Mouse (Mus musculus) hindbrain, embryonic 10.5 days (tissue): ENCODE measurements at regions not wholly inside any gene's neighbourhood (a gene's known extent, or its start where the extent isn't known, plus 50 kb on each side); places are given as distances from the start of the nearest gene placed in this dataset.
A peak's percentile ranks its signal among the peaks of the same experiment; 100 is the strongest.
"Not testable (repeated sequence)": the region's sequence is repeated elsewhere in the genome, so short reads cannot be mapped to it uniquely, and the experiment has no call there.

Source experiments
- DNase-seq: peaks from one replicate; pipeline ENCODE4 v3.0.0-alpha.2; 2017; ENCODE audit warnings: low spot score
- H3K27ac ChIP-seq: fragments of 300-500 bp; sonication (generic); 2 replicates; pipeline ENCODE4 v1.5.1; 2016; ENCODE audit warnings: mild to moderate bottlenecking, moderate library complexity
- H3K27me3 ChIP-seq: fragments of 300-500 bp; sonication (generic); 2 replicates; pipeline ENCODE4 v1.6.1; 2016; ENCODE audit warnings: mild to moderate bottlenecking; ENCODE audit not compliant: poor library complexity, insufficient read depth, severe bottlenecking
- H3K36me3 ChIP-seq: fragments of 300-500 bp; sonication (generic); 2 replicates; pipeline ENCODE4 v1.6.1; 2016; ENCODE audit warnings: mild to moderate bottlenecking, moderate library complexity
- H3K4me1 ChIP-seq: fragments of 300-500 bp; sonication (generic); replicated peaks from 2 replicates; pipeline ENCODE4 v1.6.1; 2016; ENCODE audit warnings: mild to moderate bottlenecking
- H3K4me3 ChIP-seq: fragments of 300-500 bp; sonication (generic); 2 replicates; pipeline ENCODE4 v1.5.1; 2016; ENCODE audit warnings: mild to moderate bottlenecking, moderate library complexity
- H3K9me3 ChIP-seq: fragments of 300-500 bp; sonication (generic); 2 replicates; pipeline ENCODE4 v1.6.1; 2016; ENCODE audit warnings: mild to moderate bottlenecking, moderate library complexity
- WGBS: fragments of 180-500 bp; shearing (Covaris S2); methylation state at CpG from one replicate; pipeline ENCODE4 v1.1.7; 2016; 5-methylcytosine and 5-hydroxymethylcytosine counted together

DNA sequence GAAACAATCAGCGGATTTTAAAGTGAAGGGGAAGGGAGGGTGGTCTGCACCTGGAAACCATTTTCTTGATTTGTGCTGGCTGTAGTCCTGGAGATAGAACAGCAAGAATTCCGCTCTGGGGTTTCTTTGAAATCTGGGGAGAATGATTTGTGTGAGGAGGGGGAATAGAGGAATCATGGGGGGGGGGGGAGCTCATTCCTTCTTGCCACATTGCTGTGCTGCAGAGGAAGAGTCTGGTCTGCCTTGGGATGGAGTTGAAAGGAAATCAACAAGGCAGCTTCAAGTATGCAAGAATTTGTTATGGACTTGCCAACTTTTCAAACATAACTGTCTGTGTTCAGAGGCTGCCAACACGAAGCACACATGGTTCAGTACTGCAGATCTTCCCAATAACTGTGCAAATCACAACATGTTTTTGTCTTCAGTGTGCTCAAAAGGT is 249.4 kb downstream of the Prr30 start:
- H3K4me3 ChIP-seq, result no peak overlapping the region
- H3K27me3 ChIP-seq, result no peaks in the 10 kb centered on the region
- H3K4me1 ChIP-seq, result no peaks in the 10 kb centered on the region
- no peak overlapping the region for H3K27ac ChIP-seq
- DNase-seq, result no peak
- no peaks in the 10 kb centered on the region for H3K36me3 ChIP-seq
- 65% methylated on average over 3 of the region's 3 CpGs for WGBS
- H3K9me3 ChIP-seq, result peaks cover 4% of the 10 kb centered on the region; the same call in 1 of the 2 replicates

DNA sequence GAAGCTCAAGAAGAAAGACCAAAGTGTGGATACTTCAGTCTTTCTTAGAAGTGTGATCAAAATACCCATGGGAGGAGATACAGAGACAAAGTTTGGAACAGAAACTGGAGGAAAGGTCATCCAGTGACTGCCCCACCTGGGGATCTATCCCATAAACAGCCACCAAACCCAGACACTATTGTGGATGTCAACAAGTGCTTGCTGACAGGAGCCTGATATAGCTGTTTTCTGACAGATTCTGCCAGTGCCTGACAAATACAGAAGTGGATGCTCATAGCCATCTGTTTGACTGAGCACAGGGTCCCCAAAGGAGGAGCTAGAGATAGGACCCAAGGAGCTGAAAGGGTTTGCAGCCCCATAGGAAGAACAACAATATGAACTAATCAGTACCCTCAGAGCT is 252.5 kb downstream of the Prr30 start:
- DNase-seq, H3K36me3 ChIP-seq, H3K4me1 ChIP-seq, H3K27me3 ChIP-seq, H3K4me3 ChIP-seq, H3K9me3 ChIP-seq, H3K27ac ChIP-seq: not testable (repeated sequence)

- H3K36me3 ChIP-seq, result no peaks in the 10 kb centered on the region
- no peak for DNase-seq
- WGBS, result 78% methylated on average over 2 of the region's 2 CpGs
- H3K27me3 ChIP-seq, result no peaks in the 10 kb centered on the region
- H3K27ac ChIP-seq, result no peak overlapping the region
- H3K9me3 ChIP-seq, result no peaks in the 10 kb centered on the region
- H3K4me1 ChIP-seq, result no peaks in the 10 kb centered on the region
- no peak overlapping the region for H3K4me3 ChIP-seq
These were observed 262.7 kb downstream of the Prr30 start for GRCm38 (mm10) chr14:100937358-100937887.

- 95% methylated on average over 7 of the region's 7 CpGs for WGBS
- no peak overlapping the region for H3K27ac ChIP-seq
- no peaks in the 10 kb centered on the region for H3K36me3 ChIP-seq
- H3K4me3 ChIP-seq, result no peak overlapping the region
- no peak for DNase-seq
- H3K9me3 ChIP-seq, result no peaks in the 10 kb centered on the region
- H3K27me3 ChIP-seq, result no peaks in the 10 kb centered on the region
- no peaks in the 10 kb centered on the region for H3K4me1 ChIP-seq
These were observed 265.6 kb downstream of the Prr30 start for GRCm38 (mm10) chr14:100934554-100934953.

DNA sequence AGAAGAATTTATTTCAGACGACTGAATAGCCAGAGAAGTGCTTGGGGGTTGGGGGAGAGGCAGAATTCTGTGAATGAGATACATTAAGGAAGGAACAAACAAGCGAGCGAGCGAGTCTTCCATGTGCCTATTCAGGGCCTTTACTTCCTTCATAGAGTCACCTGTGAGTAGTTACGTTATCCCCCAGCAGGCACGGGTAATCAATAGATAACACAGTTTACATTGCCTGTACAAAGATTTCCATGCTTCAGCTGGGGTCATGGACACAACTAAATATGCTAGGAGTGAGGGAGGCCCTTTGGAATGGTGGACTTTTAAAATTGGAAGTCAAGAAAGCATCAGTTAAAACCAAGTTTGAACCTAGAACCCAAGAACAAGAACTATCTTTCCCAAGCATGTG is 275.2 kb downstream of the Prr30 start:
- Histone ChIP-seq H3K4me3 (no peak overlapping the region), H3K4me1 (no peaks in the 10 kb centered on the region), H3K27me3 (no peaks in the 10 kb centered on the region), H3K9me3 (no peaks in the 10 kb centered on the region), H3K27ac (no peak overlapping the region), H3K36me3 (no peaks in the 10 kb centered on the region)
- no peak for DNase-seq
- 89% methylated on average over 6 of the region's 6 CpGs for WGBS

DNA sequence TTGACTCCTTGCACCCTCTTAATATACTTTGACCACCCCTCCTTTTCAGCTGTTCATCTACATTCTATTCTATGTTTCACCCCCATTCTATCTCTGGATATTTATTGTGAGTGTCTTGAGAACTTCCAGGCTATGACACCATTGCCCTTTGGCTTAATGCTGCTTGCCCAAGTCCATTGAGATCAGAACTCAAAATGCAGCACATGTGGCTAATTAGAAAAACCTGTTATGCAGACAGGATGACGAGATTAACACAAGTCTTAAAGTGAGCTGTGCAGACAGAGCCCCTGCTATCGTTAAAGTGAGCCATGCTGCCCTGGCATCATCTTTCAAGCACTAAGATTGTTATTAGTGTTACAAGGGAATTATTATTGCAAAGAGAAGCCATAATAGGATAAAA is 299.9 kb downstream of the Prr30 start:
- DNase-seq, result no peak
- no peaks in the 10 kb centered on the region for H3K4me1 ChIP-seq
- H3K9me3 ChIP-seq, result no peaks in the 10 kb centered on the region
- no peaks in the 10 kb centered on the region for H3K27me3 ChIP-seq
- no peaks in the 10 kb centered on the region for H3K36me3 ChIP-seq
- no peak overlapping the region for H3K27ac ChIP-seq
- H3K4me3 ChIP-seq, result no peak overlapping the region
- 59% methylated on average over 2 of the region's 2 CpGs for WGBS

DNA sequence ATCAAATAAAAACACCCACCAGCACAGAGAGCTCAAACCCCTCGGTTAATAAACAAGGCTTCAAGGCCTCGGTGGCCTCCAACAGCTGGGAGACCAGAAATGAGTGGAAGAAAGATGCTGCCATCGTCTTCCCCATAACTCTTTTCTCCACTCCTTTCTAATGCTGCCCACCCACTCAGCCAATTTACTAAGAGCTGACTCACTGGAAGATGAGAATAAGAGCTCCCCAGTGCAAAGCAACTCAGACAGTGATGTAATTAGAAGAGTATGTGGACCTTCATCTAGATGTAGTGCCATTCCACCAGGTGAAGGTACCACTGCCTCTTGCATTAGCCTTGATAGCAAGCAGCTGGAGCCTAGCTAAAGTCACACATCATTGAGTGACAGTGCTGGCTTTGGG is 301.1 kb downstream of the Prr30 start:
- H3K27me3 ChIP-seq, result no peaks in the 10 kb centered on the region
- 76% methylated on average over 3 of the region's 3 CpGs for WGBS
- no peaks in the 10 kb centered on the region for H3K4me1 ChIP-seq
- H3K9me3 ChIP-seq, result no peaks in the 10 kb centered on the region
- H3K4me3 ChIP-seq, result no peak overlapping the region
- no peak overlapping the region for H3K27ac ChIP-seq
- no peak for DNase-seq
- no peaks in the 10 kb centered on the region for H3K36me3 ChIP-seq

DNA sequence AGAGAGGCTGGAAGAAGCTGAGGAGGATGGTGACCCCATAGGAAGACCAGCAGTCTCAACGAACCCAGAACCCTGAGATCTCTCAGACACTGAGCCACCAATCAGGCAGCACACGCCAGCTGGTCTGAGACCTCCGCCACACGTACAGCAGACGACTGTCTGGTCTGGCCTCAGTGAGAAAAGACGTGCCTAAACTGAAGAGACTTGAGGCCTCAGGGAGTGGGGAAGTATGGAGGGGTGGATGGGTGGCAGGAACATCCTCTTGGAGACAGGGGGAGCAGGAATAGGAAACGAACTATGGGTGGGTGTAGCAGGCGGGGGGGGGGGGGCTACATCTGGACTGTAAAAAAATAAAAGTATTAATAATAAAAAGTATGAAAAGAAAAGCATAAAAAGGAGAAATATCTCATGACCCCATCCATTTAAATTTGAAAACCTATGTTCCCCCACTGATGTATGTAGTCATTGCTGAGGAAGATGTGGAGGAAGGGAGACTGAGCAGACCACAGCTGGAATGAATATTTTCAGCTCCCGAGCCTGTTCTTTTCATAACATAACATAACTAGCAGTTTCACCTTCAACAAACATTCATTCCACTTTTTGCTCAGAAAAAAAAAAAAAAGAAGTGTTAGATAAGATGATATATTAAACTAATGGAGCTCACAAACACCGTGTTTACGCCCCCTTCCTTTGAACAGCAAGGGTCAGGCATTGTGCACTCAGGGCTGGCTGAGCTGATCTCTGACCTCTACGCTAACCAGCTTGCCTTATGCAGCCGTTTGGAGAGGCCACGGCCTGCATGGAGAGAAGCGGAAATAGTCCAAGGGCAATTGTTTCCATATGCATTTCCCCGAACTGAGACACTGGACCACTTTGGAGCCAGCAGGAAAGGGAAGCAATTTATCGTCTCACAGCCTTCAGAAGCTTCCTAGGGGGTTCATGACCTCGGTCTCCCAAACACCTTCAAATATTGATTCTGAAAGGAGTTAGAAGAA is 310.7 kb downstream of the Prr30 start:
- peaks cover 12% of the 10 kb centered on the region for H3K4me1 ChIP-seq
- DNase-seq, result peak; percentile 72

GRCm38 (mm10) chr14:100883115-100883514 is 317.0 kb downstream of the Prr30 start:
- no peaks in the 10 kb centered on the region for H3K9me3 ChIP-seq
- WGBS, result 82% methylated on average over 1 of the region's 1 CpGs
- H3K4me1 ChIP-seq, result no peaks in the 10 kb centered on the region

More for the DNA sequence above, 310.7 kb downstream of the Prr30 start:
- H3K4me3 ChIP-seq, result no peak overlapping the region
- no peaks in the 10 kb centered on the region for H3K27me3 ChIP-seq
- peak overlapping the region; percentile 67 for H3K27ac ChIP-seq
- WGBS, result 36% methylated on average over 18 of the region's 18 CpGs
- no peaks in the 10 kb centered on the region for H3K36me3 ChIP-seq
- no peaks in the 10 kb centered on the region for H3K9me3 ChIP-seq

DNA sequence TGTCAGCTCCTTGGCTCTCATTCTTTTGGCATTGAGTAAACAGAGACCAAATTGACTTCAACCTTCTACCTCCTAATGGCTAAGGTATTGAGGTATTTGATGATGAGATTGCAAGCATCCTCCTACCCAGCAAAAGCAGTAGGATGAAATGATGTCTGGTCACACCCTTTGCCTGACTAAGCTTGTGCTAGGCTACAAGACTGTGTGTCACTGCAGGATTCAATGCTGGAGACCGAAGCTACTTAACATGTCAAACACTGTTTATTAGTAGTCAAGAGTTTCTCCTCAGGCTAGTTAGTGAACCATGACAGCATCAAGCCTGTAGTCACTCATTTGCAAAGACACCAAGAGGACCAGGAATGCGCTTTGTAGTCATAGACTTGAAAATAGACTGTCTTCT is 320.0 kb downstream of the Prr30 start:
- no peak for DNase-seq
- WGBS, result 49% methylated on average over 2 of the region's 2 CpGs
- Histone ChIP-seq H3K27me3 (no peaks in the 10 kb centered on the region), H3K4me1 (no peaks in the 10 kb centered on the region), H3K27ac (no peak overlapping the region), H3K9me3 (no peaks in the 10 kb centered on the region), H3K4me3 (no peak overlapping the region), H3K36me3 (no peaks in the 10 kb centered on the region)

More at GRCm38 (mm10) chr14:100883115-100883514, 317.0 kb downstream of the Prr30 start:
- no peaks in the 10 kb centered on the region for H3K27me3 ChIP-seq
- H3K27ac ChIP-seq, result no peak overlapping the region
- H3K36me3 ChIP-seq, result no peaks in the 10 kb centered on the region
- no peak overlapping the region for H3K4me3 ChIP-seq
- DNase-seq, result no peak

GRCm38 (mm10) chr14:100867790-100868189 is 332.3 kb downstream of the Prr30 start:
- no peaks in the 10 kb centered on the region for H3K27me3 ChIP-seq
- no peaks in the 10 kb centered on the region for H3K9me3 ChIP-seq
- no peaks in the 10 kb centered on the region for H3K4me1 ChIP-seq
- H3K36me3 ChIP-seq, result no peaks in the 10 kb centered on the region
- WGBS, result 90% methylated on average over 3 of the region's 3 CpGs
- no peak for DNase-seq
- no peak overlapping the region for H3K4me3 ChIP-seq
- no peak overlapping the region for H3K27ac ChIP-seq

DNA sequence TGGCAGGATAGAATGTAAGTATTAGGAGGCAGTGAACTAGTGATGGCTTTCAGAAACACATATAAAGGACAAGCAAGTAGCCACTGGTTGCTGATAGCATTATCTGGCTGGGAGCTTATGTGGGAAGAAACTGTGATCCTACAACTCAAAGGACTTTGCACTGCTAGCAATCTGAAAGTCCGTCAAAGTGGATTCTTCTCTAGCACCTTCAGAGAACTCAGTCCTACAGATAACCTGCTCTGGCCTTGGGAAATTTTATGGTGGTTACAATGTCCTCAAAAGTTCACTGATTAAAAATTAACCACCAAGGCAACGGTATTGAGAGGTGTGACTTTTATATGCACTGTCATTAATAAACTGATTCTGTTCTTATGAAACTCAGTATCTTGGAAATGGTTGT is 335.3 kb downstream of the Prr30 start:
- no peak overlapping the region for H3K27ac ChIP-seq
- no peaks in the 10 kb centered on the region for H3K36me3 ChIP-seq
- H3K9me3 ChIP-seq, result no peaks in the 10 kb centered on the region
- H3K27me3 ChIP-seq, result no peaks in the 10 kb centered on the region
- H3K4me1 ChIP-seq, result no peaks in the 10 kb centered on the region
- H3K4me3 ChIP-seq, result no peak overlapping the region
- 89% methylated on average over 2 of the region's 2 CpGs for WGBS
- DNase-seq, result no peak

DNA sequence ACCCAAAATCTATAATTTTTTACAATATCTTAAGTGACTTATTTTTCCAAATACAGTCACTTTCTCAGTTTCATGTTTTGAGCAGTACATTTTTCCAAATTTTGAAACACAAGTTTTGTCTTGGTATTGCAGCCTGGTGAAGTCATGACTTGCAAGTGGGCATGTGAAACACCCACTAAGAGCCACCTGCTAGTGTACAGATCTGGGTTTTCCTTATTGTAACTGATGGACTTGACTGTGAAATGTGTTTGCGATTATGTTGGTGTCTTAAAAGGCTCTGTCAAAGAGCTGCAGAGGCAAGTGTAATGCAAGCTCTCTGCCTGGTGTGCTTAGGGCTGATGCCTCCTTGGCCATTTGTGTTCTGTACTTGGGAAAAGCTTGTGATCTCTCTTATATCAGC is 336.0 kb downstream of the Prr30 start:
- H3K36me3 ChIP-seq, result no peaks in the 10 kb centered on the region
- H3K27ac ChIP-seq, result no peak overlapping the region
- 94% methylated on average over 1 of the region's 1 CpGs for WGBS
- no peaks in the 10 kb centered on the region for H3K9me3 ChIP-seq
- no peaks in the 10 kb centered on the region for H3K27me3 ChIP-seq
- H3K4me3 ChIP-seq, result no peak overlapping the region
- DNase-seq, result no peak
- H3K4me1 ChIP-seq, result no peaks in the 10 kb centered on the region
